Mouse (Mus musculus) ovary, adult 18-20 months (tissue): Measurements from ENCODE around the gene Ubxn2a.
A peak's percentile ranks its signal among the peaks of the same experiment; 100 is the strongest.
"Not testable (repeated sequence)": the region's sequence is repeated elsewhere in the genome, so short reads cannot be mapped to it uniquely, and the experiment has no call there.

Experiments
- DNase-seq: peaks from one replicate; pipeline ENCODE4 v3.0.0; 2022; ENCODE audit warnings: low spot score, mixed read lengths

The Ubxn2a gene

GRCm38 (mm10) chr12:4906951-4907906 is at the start of gene Ubxn2a:
Ubxn2a (minus strand) TSS chr12:4907705.
- peak; percentile 82 for DNase-seq

DNA sequence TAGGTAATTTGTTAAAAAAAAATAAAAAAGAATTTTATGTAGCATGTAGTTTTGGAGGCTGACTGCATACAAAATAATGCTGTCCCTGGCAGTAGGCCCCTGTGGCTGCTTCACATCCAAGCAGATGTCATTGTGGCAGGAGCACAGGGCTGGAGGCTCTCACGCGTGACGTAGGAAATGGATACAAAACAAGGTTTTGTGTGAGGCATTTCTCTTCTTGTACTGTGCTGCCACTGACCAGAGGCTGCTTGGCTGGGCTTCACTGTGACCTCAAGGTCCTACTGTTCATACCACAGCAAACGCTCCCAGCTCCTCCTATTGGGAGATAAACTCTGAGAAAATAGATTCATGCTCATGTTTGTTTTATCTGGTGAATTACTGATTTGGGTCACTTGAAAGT is 45.7 kb upstream of the Ubxn2a start:
- DNase-seq = no peak

DNA sequence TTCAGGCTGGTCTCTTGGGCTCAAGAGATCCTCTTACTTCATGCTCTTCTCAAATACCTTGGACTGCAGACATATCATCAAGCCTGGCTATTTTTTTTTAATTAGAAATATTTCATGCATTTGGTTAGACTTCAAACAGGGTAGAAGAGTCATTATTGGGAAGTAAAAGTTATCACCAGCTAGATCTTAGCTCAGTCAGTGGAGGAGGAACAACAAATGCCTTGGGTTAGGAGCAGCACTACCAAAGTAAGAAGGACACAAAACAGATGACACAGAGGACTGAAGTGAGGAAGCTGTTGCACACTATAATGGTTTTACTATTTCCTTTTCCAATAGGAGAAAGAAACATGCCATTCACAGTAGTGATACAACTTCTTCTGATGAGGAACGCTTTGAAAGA is 44.8 kb upstream of the Ubxn2a start:
- no peak for DNase-seq

GRCm38 (mm10) chr12:4930820-4931548 is 23.5 kb upstream of the Ubxn2a start:
- DNase-seq = no peak

DNA sequence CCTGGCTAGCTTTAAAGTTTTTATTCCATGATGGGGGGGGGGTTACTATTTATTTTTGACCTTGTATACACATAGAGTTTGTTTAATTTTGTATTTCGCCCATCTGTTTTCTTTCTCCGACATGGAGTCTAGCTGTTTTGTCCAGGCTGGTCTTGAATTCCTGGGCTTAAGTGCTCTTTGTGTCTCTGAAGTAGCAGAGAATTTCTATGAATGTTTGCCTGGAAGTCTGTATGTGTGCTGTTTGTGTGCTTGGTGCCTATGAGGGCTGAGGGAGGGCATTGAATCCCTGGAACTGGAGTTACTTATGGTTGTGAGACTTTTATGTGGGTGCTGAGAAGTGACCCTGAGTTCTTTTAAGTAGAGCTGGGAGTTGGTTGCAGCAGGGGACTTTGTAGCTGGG is 20.7 kb upstream of the Ubxn2a start:
- no peak for DNase-seq

DNA sequence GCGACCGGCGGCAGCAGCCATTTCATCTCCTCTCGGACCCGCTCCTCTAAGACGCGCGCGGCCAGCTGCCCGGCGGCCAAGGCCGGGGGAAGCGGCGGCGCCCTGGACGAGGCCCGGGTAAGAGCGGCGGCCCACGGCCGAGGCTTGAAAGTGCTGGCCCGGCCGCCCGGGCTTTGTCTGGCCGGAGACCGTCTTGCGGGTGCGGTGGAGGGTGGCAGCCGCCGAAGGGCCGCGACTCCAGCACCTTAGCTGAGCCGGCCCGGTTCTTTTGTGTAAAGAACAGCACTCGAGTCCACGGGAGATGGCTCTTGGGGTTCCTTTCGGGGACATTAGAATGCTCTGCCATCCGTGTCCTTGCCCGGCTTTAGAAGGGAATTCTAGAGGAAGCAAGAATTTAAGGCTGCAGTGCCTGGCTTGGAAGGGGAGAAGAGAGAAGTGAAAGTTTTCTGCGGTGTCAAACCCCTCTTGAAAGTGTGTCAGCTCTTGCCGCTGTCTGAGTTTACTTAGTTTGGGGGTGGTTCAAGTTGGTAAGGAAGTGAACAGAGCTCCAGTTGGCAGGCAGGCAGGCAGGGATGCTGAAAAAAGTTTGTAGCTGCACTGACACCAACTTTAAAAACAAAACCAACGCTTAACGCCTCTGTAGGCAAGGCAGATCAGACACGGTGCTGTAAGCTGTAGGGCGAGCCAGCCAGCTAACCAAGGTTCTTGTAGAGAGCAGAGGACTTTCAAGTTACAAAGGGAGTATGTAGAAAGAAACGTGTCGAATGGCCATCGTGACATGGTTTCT is 10.5 kb upstream of the Ubxn2a start:
- DNase-seq = peak; percentile 27

DNA sequence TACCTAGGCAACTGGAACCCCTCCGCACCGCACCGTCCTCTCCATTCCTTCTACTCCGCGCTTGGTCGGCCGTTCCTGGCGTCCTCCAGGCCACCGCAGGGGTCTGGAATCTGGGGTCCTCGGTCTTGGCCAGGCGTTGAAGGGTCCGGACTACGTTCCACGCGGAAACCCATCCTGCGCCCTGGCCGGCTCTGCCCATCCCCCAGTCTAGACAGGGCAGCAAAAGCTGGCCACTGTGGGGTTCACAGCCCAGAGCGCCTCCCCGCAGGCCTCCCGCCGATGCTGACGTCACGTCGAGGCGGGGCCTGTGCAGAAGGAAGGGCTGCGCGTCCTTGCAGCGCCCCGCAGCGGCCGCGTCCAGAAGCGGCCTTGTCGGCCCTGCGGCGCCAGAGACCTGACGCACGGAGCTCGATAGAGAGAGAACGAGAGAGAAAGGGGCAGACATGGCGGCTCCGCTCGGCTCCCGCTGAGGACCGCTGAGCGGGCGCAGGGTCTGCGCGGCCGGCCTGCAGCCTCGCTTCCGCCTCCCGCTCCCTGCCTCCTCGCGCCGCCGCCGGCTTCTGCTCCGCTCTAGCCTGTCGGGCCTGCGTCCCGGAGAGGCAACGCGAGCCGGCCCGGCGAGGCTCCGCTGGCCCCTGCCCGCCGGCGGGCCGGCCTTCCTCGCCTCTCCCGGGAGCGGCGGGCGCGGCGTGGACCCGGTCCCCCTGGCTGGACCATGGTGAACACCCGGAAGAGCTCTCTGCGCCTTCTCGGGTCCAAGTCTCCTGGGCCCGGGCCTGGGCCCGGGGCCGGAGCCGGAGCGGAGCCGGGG is 9.7 kb upstream of the Ubxn2a start, which contains the start of gene Atad2b:
Gene Atad2b, plus strand, starts transcription at position 360 of the 811 bp plus-strand sequence.
- DNase-seq = peak; percentile 96

GRCm38 (mm10) chr12:4914944-4915343 is 7.4 kb upstream of the Ubxn2a start:
- DNase-seq = no peak

DNA sequence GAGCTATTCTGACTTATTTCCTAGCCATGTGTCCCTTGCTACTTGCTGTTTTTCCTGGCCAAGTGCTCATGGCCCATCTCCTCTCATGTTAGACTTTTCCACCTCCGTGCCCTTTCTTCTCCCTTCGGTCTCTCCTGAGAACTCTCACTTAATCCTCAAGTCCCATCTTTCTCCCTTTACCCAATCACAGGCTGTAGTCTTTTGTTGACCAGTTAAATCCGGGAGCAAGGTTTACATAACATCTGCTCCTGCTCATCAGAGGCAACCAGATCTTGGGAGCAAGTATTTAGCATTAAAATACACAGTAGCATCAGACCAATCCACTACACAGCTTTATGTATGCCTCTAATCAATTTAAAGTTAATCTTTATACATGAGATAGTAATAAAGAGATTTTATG is 6.9 kb upstream of the Ubxn2a start:
- DNase-seq = no peak

- DNase-seq = no peak
Observed at GRCm38 (mm10) chr12:4911716-4912115, 4.2 kb upstream of the Ubxn2a start.

GRCm38 (mm10) chr12:4910496-4910895 is 3.0 kb upstream of the Ubxn2a start:
- not testable (repeated sequence) for DNase-seq

DNA sequence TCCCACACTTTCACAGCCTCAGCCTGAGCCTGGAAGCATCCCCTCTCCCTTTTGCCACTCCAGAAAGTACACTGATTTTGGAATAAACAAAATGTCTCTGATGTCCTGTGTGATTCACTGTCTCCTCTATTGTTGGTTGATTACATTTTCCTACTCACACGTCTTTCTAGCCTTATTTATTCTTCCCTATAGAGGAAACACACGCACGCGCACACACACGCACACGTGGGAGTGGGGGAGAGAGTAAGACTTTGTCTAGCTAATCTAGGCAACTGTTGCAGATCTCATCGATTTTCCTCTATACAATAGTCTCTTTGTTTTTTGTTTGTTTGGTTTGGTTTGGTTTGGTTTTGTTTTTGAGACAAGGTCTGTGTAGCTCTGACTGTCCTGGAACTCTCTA is 886 bp upstream of the Ubxn2a start:
- DNase-seq = no peak

GRCm38 (mm10) chr12:4906476-4906875 is 1.0 kb downstream of the Ubxn2a start:
- no peak for DNase-seq

GRCm38 (mm10) chr12:4905946-4906345 is 1.6 kb downstream of the Ubxn2a start:
- DNase-seq = no peak

DNA sequence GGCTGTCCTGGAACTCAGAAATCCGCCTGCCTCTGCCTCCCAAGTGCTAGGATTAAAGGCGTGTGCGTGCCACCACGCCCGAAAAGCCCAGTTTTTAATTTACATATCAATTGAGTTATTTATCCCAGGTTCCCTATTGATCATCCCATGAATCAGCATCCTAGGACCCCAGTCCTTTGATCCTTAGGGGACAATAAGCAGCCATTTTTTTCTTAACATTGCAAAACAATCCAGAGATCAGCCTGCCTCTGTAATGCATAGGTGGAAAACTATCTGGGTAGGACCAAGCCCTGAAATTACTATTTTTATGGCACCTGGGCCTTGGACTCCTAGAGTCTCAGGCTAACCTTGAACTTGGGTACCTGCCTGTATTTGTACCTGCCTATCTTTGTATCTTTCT is 9.5 kb downstream of the Ubxn2a start:
- no peak for DNase-seq

DNA sequence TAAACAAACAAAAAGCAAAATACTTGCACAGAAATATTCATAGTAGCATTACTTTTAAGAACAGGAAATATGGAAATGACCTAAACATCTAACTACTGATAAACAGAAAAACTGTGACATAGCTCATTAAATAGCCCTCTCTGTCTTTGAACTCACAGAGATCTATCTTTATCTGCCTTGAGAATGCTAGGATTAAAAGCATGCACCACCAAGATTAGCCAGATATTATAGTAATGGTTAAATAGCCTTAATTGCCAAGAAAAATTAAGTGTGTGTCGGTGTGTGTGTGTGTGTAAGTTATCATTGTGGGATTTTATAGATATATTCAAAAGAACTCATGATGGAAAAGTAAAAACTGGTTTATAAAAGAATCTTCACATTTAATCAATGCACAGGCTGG is 17.6 kb downstream of the Ubxn2a start:
- DNase-seq = no peak

- no peak for DNase-seq
Observed at GRCm38 (mm10) chr12:4889251-4889650, 18.3 kb downstream of the Ubxn2a start.

- DNase-seq = no peak
Observed at GRCm38 (mm10) chr12:4888739-4889138, 18.8 kb downstream of the Ubxn2a start.

DNA sequence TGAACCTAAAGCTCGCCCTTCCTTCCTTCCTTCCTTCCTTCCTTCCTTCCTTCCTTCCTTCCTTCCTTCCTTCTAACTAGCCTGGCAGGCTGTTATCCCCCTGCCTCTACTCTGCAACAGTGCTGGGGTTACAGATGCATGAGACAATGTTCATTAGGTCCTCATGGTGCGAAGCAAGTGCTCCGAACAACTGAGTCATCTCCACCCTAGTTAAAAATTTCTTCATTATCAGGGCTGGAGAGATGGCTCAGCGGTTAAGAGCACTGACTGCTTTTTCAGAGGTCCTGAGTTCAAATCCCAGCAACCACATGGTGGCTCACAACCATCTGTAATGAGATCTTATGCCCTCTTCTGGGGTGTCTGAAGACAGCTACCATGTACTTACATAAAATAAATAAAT is 20.9 kb downstream of the Ubxn2a start:
- not testable (repeated sequence) for DNase-seq

- DNase-seq = no peak
Observed at GRCm38 (mm10) chr12:4885062-4885461, 22.4 kb downstream of the Ubxn2a start.

- DNase-seq = no peak
Observed at GRCm38 (mm10) chr12:4882086-4882485, 25.4 kb downstream of the Ubxn2a start.
